In the genomic region with DNA sequence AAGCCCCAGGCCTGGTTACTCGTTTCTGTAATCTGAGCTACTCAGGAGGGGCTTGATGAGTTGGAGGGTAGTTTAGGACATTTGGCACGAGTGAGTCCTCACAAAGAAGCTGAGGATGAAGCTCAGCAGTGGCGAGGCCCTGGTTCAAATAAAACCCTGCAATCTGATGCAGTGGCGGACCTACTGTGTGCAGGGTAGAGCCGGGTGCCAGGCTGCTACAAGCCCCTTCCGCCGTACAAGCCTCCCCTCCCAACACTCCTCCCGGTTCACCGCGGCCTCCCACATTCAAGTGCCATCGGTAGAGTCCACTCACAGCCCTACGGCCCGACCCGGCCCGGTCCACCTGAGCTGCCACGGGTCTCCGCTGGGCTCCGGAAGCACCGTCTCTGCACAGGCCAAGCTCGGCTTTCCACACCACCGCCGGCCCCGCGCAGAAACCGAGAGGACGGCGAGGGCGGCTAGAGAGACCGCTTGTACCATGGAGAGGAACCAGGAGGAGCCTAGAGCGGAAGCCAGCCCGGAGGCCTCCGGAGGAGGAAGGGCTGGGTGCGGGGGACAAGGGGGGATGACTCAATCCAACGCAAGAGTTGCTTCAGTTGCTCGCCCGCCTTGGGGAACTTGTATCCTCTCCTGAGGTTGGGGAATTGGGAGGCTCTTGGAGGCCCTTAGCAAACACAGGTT, we compare ENCODE assay signal across 8 mouse cellular contexts. TPM values are rescaled to one million over a fixed set of nuclear protein-coding genes. Genes with fewer than 3 reads are reported as not detected.
A peak's percentile ranks its signal among the peaks of the same experiment; 100 is the strongest.
DNase-seq lines count a peak whose midpoint lies in the region; ATAC-seq and TF ChIP-seq lines count a peak whose summit lies in the region.

A gene (minus strand): TSS at position 466 of the 681 bp plus-strand sequence.

- peak; percentile 54; the same call in 1 of the 2 replicates for TF ChIP-seq EP300 in CH12.LX (IDR thresholded peaks at IDR 0.05; ENCODE audit: low read length)

- peak within 1 kb of the TSS; percentile 88 for H3K9ac ChIP-seq in CH12.LX (ENCODE audit: insufficient read depth, low read depth)
- peak within 1 kb of the TSS; percentile 94 for H3K9ac ChIP-seq in forebrain, embryonic 11.5 days (ENCODE audit: low read length)
- H3K9ac ChIP-seq in heart, embryonic 16.5 days (ENCODE audit: low read length), result peak within 1 kb of the TSS; percentile 99
- peak within 1 kb of the TSS; percentile 72 for H3K9ac ChIP-seq in liver, embryonic 15.5 days
- H3K9ac ChIP-seq in neural tube, embryonic 12.5 days, result peak within 1 kb of the TSS; percentile 88

- H3K4me3 ChIP-seq in CH12.LX (replicated peaks in 1 of 3; ENCODE audit: low read depth in 2 of 3, low read length in 2 of 3, poor library complexity in 1 of 3), result peak within 1 kb of the TSS; percentile 86 to 96 (median 92)
- H3K4me3 ChIP-seq in forebrain, embryonic 11.5 days (ENCODE audit: low read depth, low read length), result peak within 1 kb of the TSS; percentile 78
- H3K4me3 ChIP-seq in heart, embryonic 16.5 days (ENCODE audit: low read length), result peak within 1 kb of the TSS; percentile 98
- peak within 1 kb of the TSS; percentile 76 for H3K4me3 ChIP-seq in liver, embryonic 15.5 days (replicated peaks)
- H3K4me3 ChIP-seq in neural tube, embryonic 12.5 days, result peak within 1 kb of the TSS; percentile 85

- H3K27ac ChIP-seq in CH12.LX (ENCODE audit: insufficient read depth, low read depth), result peak within 1 kb of the TSS; percentile 78
- no peak within 1 kb of the TSS for H3K27ac ChIP-seq in forebrain, embryonic 11.5 days (ENCODE audit: low read depth, low read length)
- H3K27ac ChIP-seq in heart, embryonic 16.5 days (ENCODE audit: low read length), result peak within 1 kb of the TSS; percentile 74
- H3K27ac ChIP-seq in liver, embryonic 15.5 days (replicated peaks), result no peak within 1 kb of the TSS
- H3K27ac ChIP-seq in neural tube, embryonic 12.5 days, result no peak within 1 kb of the TSS

- dilution Hi-C loops in CH12.LX (cut with MboI; ENCODE audit: extremely low pct_ligation_motif_present, extremely low pct_unique_long_range_greater_than_20kb, low sequenced_read_pairs), result no loop called here

- in situ Hi-C loops in CH12.LX (cut with MboI; ENCODE audit: low pct_ligation_motif_present, low pct_unique_long_range_greater_than_20kb, low sequenced_read_pairs), result loop anchor here (25.0 kb wide), 1 partner anchor 612 kb away; no protein-coding TSS in a partner anchor

- H3K4me2 ChIP-seq in CH12.LX (ENCODE audit: insufficient read depth, low read depth, poor library complexity, severe bottlenecking), result peak within 1 kb of the TSS; percentile 94; the same call in 1 of the 2 replicates
- H3K4me2 ChIP-seq in forebrain, embryonic 11.5 days (ENCODE audit: low read depth, low read length, severe bottlenecking), result peak within 1 kb of the TSS; percentile 64
- peak within 1 kb of the TSS; percentile 80 for H3K4me2 ChIP-seq in heart, embryonic 16.5 days (ENCODE audit: low read depth, low read length)
- H3K4me2 ChIP-seq in liver, embryonic 15.5 days, result peak within 1 kb of the TSS; percentile 69
- H3K4me2 ChIP-seq in neural tube, embryonic 12.5 days (replicated peaks), result peak within 1 kb of the TSS; percentile 60

- 1% methylated on average over 36 of the region's 36 CpGs for WGBS in forebrain, embryonic 11.5 days
- WGBS in heart, embryonic 16.5 days, result under 1% methylated on average over 36 of the region's 36 CpGs
- WGBS in liver, embryonic 15.5 days (ENCODE audit: insufficient replicate concordance), result 1% methylated on average over 36 of the region's 36 CpGs
- WGBS in neural tube, embryonic 12.5 days, result 2% methylated on average over 36 of the region's 36 CpGs

- DNase-seq in CH12.LX (ENCODE audit: extremely low read depth), result peak; percentile 91
- peak; percentile 62 for DNase-seq in c-Kit-positive CD71-positive TER-119-negative erythroid progenitor cells, embryonic 14.5 days (ENCODE audit: low read depth)
- DNase-seq in forebrain, embryonic 11.5 days (ENCODE audit: low spot score), result peak; percentile 92
- DNase-seq in kidney, postnatal 36 days, result peak; percentile 83 to 89
- peak; percentile 85 for DNase-seq in telencephalon, adult 2 months (ENCODE audit: low read depth, low spot score)

- peak; percentile 79 for TF ChIP-seq POLR2A in CH12.LX (IDR thresholded peaks at IDR 0.05; ENCODE audit: low read depth, low read length)

- peaks cover 46% of the 10 kb centered on the region for H3K79me2 ChIP-seq in CH12.LX (replicated peaks; ENCODE audit: control insufficient read depth, extremely low read depth, insufficient read depth, poor library complexity, severe bottlenecking)

- peaks cover 14 to 45% of the 10 kb centered on the region in 2 experiments for H3K4me1 ChIP-seq in CH12.LX (ENCODE audit: control insufficient read depth in 1 of 2, insufficient read depth in 2 of 2)
- peaks cover 4% of the 10 kb centered on the region; the same call in 1 of the 2 replicates for H3K4me1 ChIP-seq in forebrain, embryonic 11.5 days (replicated peaks; ENCODE audit: control insufficient read depth, insufficient read depth, low read length)
- 0 out of 2 replicates have a peak, but pooled peaks cover 6% of the 10 kb centered on the region for H3K4me1 ChIP-seq in heart, embryonic 16.5 days (ENCODE audit: control insufficient read depth, insufficient read depth, low read length)
- peaks cover 9% of the 10 kb centered on the region for H3K4me1 ChIP-seq in liver, embryonic 15.5 days (replicated peaks)
- H3K4me1 ChIP-seq in neural tube, embryonic 12.5 days, result peaks cover 15% of the 10 kb centered on the region; the same call in 1 of the 2 replicates

- H3K36me3 ChIP-seq in CH12.LX (replicated peaks in 1 of 2; ENCODE audit: control insufficient read depth in 1 of 2, insufficient read depth in 1 of 2, low read length in 1 of 2), result peaks cover 2 to 22% of the 10 kb centered on the region in 2 experiments
- no peaks in the 10 kb centered on the region for H3K36me3 ChIP-seq in forebrain, embryonic 11.5 days (ENCODE audit: control insufficient read depth, insufficient read depth, low read length)
- H3K36me3 ChIP-seq in heart, embryonic 16.5 days (ENCODE audit: control insufficient read depth, insufficient read depth), result no peaks in the 10 kb centered on the region
- no peaks in the 10 kb centered on the region for H3K36me3 ChIP-seq in liver, embryonic 15.5 days (replicated peaks)
- H3K36me3 ChIP-seq in neural tube, embryonic 12.5 days, result 0 out of 2 replicates have a peak, but pooled peaks cover under 1% of the 10 kb centered on the region

- no peak for TF ChIP-seq CTCF in CH12.LX (conservative IDR thresholded peaks at IDR 0.05 in 1 of 2, IDR thresholded peaks at IDR 0.05 in 1 of 2; ENCODE audit: low read depth in 2 of 2, low read length in 2 of 2)

- no peaks in the 10 kb centered on the region for H3K9me3 ChIP-seq in CH12.LX (replicated peaks; ENCODE audit: low read length)
- H3K9me3 ChIP-seq in forebrain, embryonic 11.5 days (ENCODE audit: control insufficient read depth, low read length), result no peaks in the 10 kb centered on the region
- H3K9me3 ChIP-seq in heart, embryonic 16.5 days (replicated peaks; ENCODE audit: control insufficient read depth, low read length), result no peaks in the 10 kb centered on the region
- no peaks in the 10 kb centered on the region for H3K9me3 ChIP-seq in liver, embryonic 15.5 days (replicated peaks)
- no peaks in the 10 kb centered on the region for H3K9me3 ChIP-seq in neural tube, embryonic 12.5 days

- peak; percentile 97 for ATAC-seq in forebrain, embryonic 11.5 days (replicated peaks; ENCODE audit: low FRiP score)
- ATAC-seq in heart, embryonic 16.5 days (replicated peaks; ENCODE audit: extremely low read depth, insufficient read depth, low FRiP score), result peak; percentile 95
- ATAC-seq in liver, embryonic 15.5 days (ENCODE audit: insufficient read depth), result peak; percentile 92
- ATAC-seq in neural tube, embryonic 12.5 days (ENCODE audit: low FRiP score, low read depth), result peak; percentile 98

- H3K27me3 ChIP-seq in CH12.LX (replicated peaks), result no peaks in the 10 kb centered on the region
- H3K27me3 ChIP-seq in forebrain, embryonic 11.5 days (ENCODE audit: control insufficient read depth, insufficient read depth, low read length), result no peaks in the 10 kb centered on the region
- 0 out of 2 replicates have a peak, but pooled peaks cover 2% of the 10 kb centered on the region for H3K27me3 ChIP-seq in heart, embryonic 16.5 days (ENCODE audit: control insufficient read depth, insufficient read depth, low read length)
- no peaks in the 10 kb centered on the region; the same call in 1 of the 2 replicates for H3K27me3 ChIP-seq in liver, embryonic 15.5 days
- no peaks in the 10 kb centered on the region for H3K27me3 ChIP-seq in neural tube, embryonic 12.5 days (replicated peaks)

- no peak for TF ChIP-seq RAD21 in CH12.LX (IDR thresholded peaks at IDR 0.05; ENCODE audit: low read depth, low read length)

TF ChIP-seq in CH12.LX, 34 proteins besides CTCF, POLR2A, EP300 and RAD21 (continues in another document):
- TF ChIP-seq MEF2A (IDR thresholded peaks at IDR 0.05; ENCODE audit: borderline replicate concordance, low read depth, low read length), result peak; percentile 87
- TF ChIP-seq GABPA (IDR thresholded peaks at IDR 0.05; ENCODE audit: insufficient replicate concordance, low read depth, low read length), result peak; percentile 90
- TF ChIP-seq RCOR1 (conservative IDR thresholded peaks at IDR 0.05; ENCODE audit: low read depth, low read length), result no peak
- TF ChIP-seq JUND (conservative IDR thresholded peaks at IDR 0.05; ENCODE audit: low read depth, low read length), result peak; percentile 48; the same call in 1 of the 2 replicates
- TF ChIP-seq MAFK (IDR thresholded peaks at IDR 0.05; ENCODE audit: insufficient replicate concordance, low read length), result no peak
- peak; percentile 90 for TF ChIP-seq HCFC1 (IDR thresholded peaks at IDR 0.05; ENCODE audit: low read depth, low read length)
- peak; percentile 90; the same call in 1 of the 2 replicates for TF ChIP-seq MYC (IDR thresholded peaks at IDR 0.05; ENCODE audit: low read depth, low read length)
- peak; percentile 72; the same call in 1 of the 2 replicates for TF ChIP-seq NELFE (IDR thresholded peaks at IDR 0.05; ENCODE audit: low read depth, low read length)
- TF ChIP-seq POLR2AphosphoS2 (IDR thresholded peaks at IDR 0.05; ENCODE audit: low read depth, low read length), result peak; percentile 72
- peak; percentile 97 for TF ChIP-seq ZKSCAN1 (IDR thresholded peaks at IDR 0.05; ENCODE audit: borderline replicate concordance, low read depth, low read length)
- peak; percentile 70 for TF ChIP-seq SIN3A (IDR thresholded peaks at IDR 0.05; ENCODE audit: low read length)
- TF ChIP-seq MAX (IDR thresholded peaks at IDR 0.05; ENCODE audit: low read length), result peak; percentile 82

RNA-seq across cellular contexts. Expression of the gene that starts here (rescaled TPM):
- total RNA-seq in CH12.LX (2012; rRNA removed) (44.8 and 61.0 TPM in 2 replicates), CH12.LX (2014; rRNA removed) (76.0 and 84.1 TPM in 2 replicates)
- polyA plus RNA-seq in CH12.LX (2012; ENCODE audit: insufficient read length, low read depth), result 54.3 and 55.2 TPM in 2 replicates
- polyA plus RNA-seq in forebrain, embryonic 11.5 days (2014; fragmentation: Nextera tagmentation; extraction: Ambion mirVana), result 58.1 and 61.3 TPM in 2 replicates
- polyA plus RNA-seq in heart, embryonic 16.5 days (2015; fragmentation: Nextera tagmentation; extraction: Ambion mirVana), result 23.4 and 23.5 TPM in 2 replicates
- polyA plus RNA-seq in liver, embryonic 15.5 days (2015; fragmentation: Nextera tagmentation; extraction: Ambion mirVana), result 6.3 and 7.5 TPM in 2 replicates
- 51.0 and 51.5 TPM in 2 replicates for polyA plus RNA-seq in neural tube, embryonic 12.5 days (2016; fragmentation: Nextera tagmentation; extraction: Ambion mirVana)

Comparison
In these comparisons a context has a peak if more than half of its experiments do, and no peak if none do; other contexts are left out.
1. H3K27ac ChIP-seq: peak in CH12.LX (single experiment) and heart, embryonic 16.5 days (single experiment); none in forebrain, embryonic 11.5 days (single experiment), liver, embryonic 15.5 days (single experiment) and neural tube, embryonic 12.5 days (single experiment).
2. Peak in every context shown above with its lines, with median percentiles within 50 percentile points of each other: DNase-seq, H3K4me2 ChIP-seq, H3K4me3 ChIP-seq, H3K9ac ChIP-seq and ATAC-seq.